Mouse (Mus musculus): ENCODE data around the gene Ly6g5c. TPM values are rescaled to one million over a fixed set of nuclear protein-coding genes. Genes with fewer than 3 reads are reported as not detected.
A peak's percentile ranks its signal among the peaks of the same experiment; 100 is the strongest.

Gene Ly6g5c
- polyA plus RNA-seq, 1 experiment from 2014 or later = not detected

DNA sequence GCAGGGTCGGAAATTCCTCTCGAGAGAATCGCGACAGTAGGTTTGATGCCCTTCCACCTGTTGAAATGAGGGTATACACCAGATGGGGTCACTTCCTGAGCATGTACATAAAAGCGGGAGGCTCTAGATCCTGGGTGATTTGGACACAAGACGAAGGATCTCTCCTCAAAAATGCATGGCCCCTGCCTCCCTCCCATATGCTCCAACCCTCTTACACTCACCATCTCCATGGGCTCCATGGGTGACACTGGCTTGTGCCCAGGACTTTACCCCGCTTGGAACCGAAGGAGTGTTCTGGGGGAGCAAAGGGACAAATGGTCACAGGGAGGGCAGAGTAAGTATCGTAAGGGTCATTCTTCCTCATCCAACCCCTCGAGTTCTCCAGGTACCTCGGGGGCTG lies 53.3 kb downstream of the Ly6g5c start:
- H3K27me3 ChIP-seq (ENCODE audit: insufficient read depth, low read length) = no peaks in the 10 kb centered on the region
- peaks cover 60% of the 10 kb centered on the region for H3K36me3 ChIP-seq (ENCODE audit: insufficient read depth, low read length)
- 72% methylated on average over 11 of the region's 11 CpGs for WGBS
- H3K9me3 ChIP-seq (ENCODE audit: low read length) = no peaks in the 10 kb centered on the region
- H3K27ac ChIP-seq (ENCODE audit: low read length) = no peak overlapping the region
- no peak for ATAC-seq (ENCODE audit: low FRiP score, low TSS enrichment)
- H3K4me1 ChIP-seq (ENCODE audit: insufficient read depth, low read length) = peaks cover 30% of the 10 kb centered on the region
- H3K4me2 ChIP-seq (replicated peaks; ENCODE audit: low read depth, low read length) = no peak overlapping the region
- H3K9ac ChIP-seq (replicated peaks; ENCODE audit: low read length) = peak overlapping the region; percentile 99; the same call in 1 of the 2 replicates
- H3K4me3 ChIP-seq (ENCODE audit: low read length) = peak overlapping the region; percentile 99; the same call in 1 of the 2 replicates

Other genes with a start within 250 kb of the Ly6g5c start
- 15.1 and 17.3 TPM in 2 replicates for gene Cfb, start 245.8 kb upstream of the Ly6g5c start, polyA plus RNA-seq (2015; fragmentation: Nextera tagmentation; extraction: Ambion mirVana)
- gene Zbtb12, start 228.8 kb upstream of the Ly6g5c start, polyA plus RNA-seq (2015; fragmentation: Nextera tagmentation; extraction: Ambion mirVana) = 3.5 and 4.3 TPM in 2 replicates
- not detected in 2 replicates for gene Gm20547, start 226.2 kb upstream of the Ly6g5c start, polyA plus RNA-seq (2015; fragmentation: Nextera tagmentation; extraction: Ambion mirVana)
- gene C2, start 210.0 kb upstream of the Ly6g5c start, polyA plus RNA-seq (2015; fragmentation: Nextera tagmentation; extraction: Ambion mirVana) = 4.6 and 5.7 TPM in 2 replicates
- 89.9 and 92.8 TPM in 2 replicates for gene Ehmt2, start 209.8 kb upstream of the Ly6g5c start, polyA plus RNA-seq (2015; fragmentation: Nextera tagmentation; extraction: Ambion mirVana)
- 17.9 and 18.9 TPM in 2 replicates for gene Slc44a4, start 193.8 kb upstream of the Ly6g5c start, polyA plus RNA-seq (2015; fragmentation: Nextera tagmentation; extraction: Ambion mirVana)
- 50.0 and 54.1 TPM in 2 replicates for gene Neu1, start 177.0 kb upstream of the Ly6g5c start, polyA plus RNA-seq (2015; fragmentation: Nextera tagmentation; extraction: Ambion mirVana)
- gene Hspa1b, start 149.0 kb upstream of the Ly6g5c start, polyA plus RNA-seq (2015; fragmentation: Nextera tagmentation; extraction: Ambion mirVana) = 0.76 and 0.80 TPM in 2 replicates
- gene Gm20481, start 138.4 kb upstream of the Ly6g5c start, polyA plus RNA-seq (2015; fragmentation: Nextera tagmentation; extraction: Ambion mirVana) = not detected in 2 replicates
- gene Hspa1a, start 136.1 kb upstream of the Ly6g5c start, polyA plus RNA-seq (2015; fragmentation: Nextera tagmentation; extraction: Ambion mirVana) = 11.2 and 13.4 TPM in 2 replicates
- 1.0 and 1.3 TPM in 2 replicates for gene Hspa1l, start 135.6 kb upstream of the Ly6g5c start, polyA plus RNA-seq (2015; fragmentation: Nextera tagmentation; extraction: Ambion mirVana)
- gene Lsm2, start 126.4 kb upstream of the Ly6g5c start, polyA plus RNA-seq (2015; fragmentation: Nextera tagmentation; extraction: Ambion mirVana) = 206 and 230 TPM in 2 replicates
- gene Vars, start 107.3 kb upstream of the Ly6g5c start, polyA plus RNA-seq (2015; fragmentation: Nextera tagmentation; extraction: Ambion mirVana) = 132 and 137 TPM in 2 replicates
- 0.21 and 0.31 TPM in 2 replicates for gene Vwa7, start 91.7 kb upstream of the Ly6g5c start, polyA plus RNA-seq (2015; fragmentation: Nextera tagmentation; extraction: Ambion mirVana)
- gene Sapcd1, start 80.3 kb upstream of the Ly6g5c start, polyA plus RNA-seq (2015; fragmentation: Nextera tagmentation; extraction: Ambion mirVana) = 5.7 and 7.1 TPM in 2 replicates
- gene Msh5, start 61.5 kb upstream of the Ly6g5c start, polyA plus RNA-seq (2015; fragmentation: Nextera tagmentation; extraction: Ambion mirVana) = 4.5 and 6.9 TPM in 2 replicates
- 341 and 345 TPM in 2 replicates for gene Clic1, start 58.3 kb upstream of the Ly6g5c start, polyA plus RNA-seq (2015; fragmentation: Nextera tagmentation; extraction: Ambion mirVana)
- 375 and 376 TPM in 2 replicates for gene Ddah2, start 49.2 kb upstream of the Ly6g5c start, polyA plus RNA-seq (2015; fragmentation: Nextera tagmentation; extraction: Ambion mirVana)
- gene Ly6g6c, start 42.9 kb upstream of the Ly6g5c start, polyA plus RNA-seq (2015; fragmentation: Nextera tagmentation; extraction: Ambion mirVana) = not detected in 2 replicates
- 0.49 and 0.52 TPM in 2 replicates for gene Mpig6b, start 42.1 kb upstream of the Ly6g5c start, polyA plus RNA-seq (2015; fragmentation: Nextera tagmentation; extraction: Ambion mirVana)
- gene Ly6g6e, start 31.4 kb upstream of the Ly6g5c start, polyA plus RNA-seq (2015; fragmentation: Nextera tagmentation; extraction: Ambion mirVana) = 1.1 and 2.0 TPM in 2 replicates
- 4.4 and 4.6 TPM in 2 replicates for gene Ly6g6d, start 30.2 kb upstream of the Ly6g5c start, polyA plus RNA-seq (2015; fragmentation: Nextera tagmentation; extraction: Ambion mirVana)
- 0.26 TPM in 1 of 2 replicates, not detected in the other for gene Ly6g6f, start 22.7 kb upstream of the Ly6g5c start, polyA plus RNA-seq (2015; fragmentation: Nextera tagmentation; extraction: Ambion mirVana)
- gene Abhd16a, start 19.0 kb upstream of the Ly6g5c start, polyA plus RNA-seq (2015; fragmentation: Nextera tagmentation; extraction: Ambion mirVana) = 115 and 118 TPM in 2 replicates
- 0.89 and 1.5 TPM in 2 replicates for gene Ly6g5b, start 7.1 kb downstream of the Ly6g5c start, polyA plus RNA-seq (2015; fragmentation: Nextera tagmentation; extraction: Ambion mirVana)
- gene Gpank1, start 13.2 kb downstream of the Ly6g5c start, polyA plus RNA-seq (2015; fragmentation: Nextera tagmentation; extraction: Ambion mirVana) = 22.3 and 23.7 TPM in 2 replicates
- gene Csnk2b, start 13.8 kb downstream of the Ly6g5c start, polyA plus RNA-seq (2015; fragmentation: Nextera tagmentation; extraction: Ambion mirVana) = 293 and 308 TPM in 2 replicates
- 8.5 and 12.0 TPM in 2 replicates for gene D17H6S53E, start 18.1 kb downstream of the Ly6g5c start, polyA plus RNA-seq (2015; fragmentation: Nextera tagmentation; extraction: Ambion mirVana)
- gene Apom, start 23.8 kb downstream of the Ly6g5c start, polyA plus RNA-seq (2015; fragmentation: Nextera tagmentation; extraction: Ambion mirVana) = 22.2 and 27.5 TPM in 2 replicates
- gene Bag6, start 26.9 kb downstream of the Ly6g5c start, polyA plus RNA-seq (2015; fragmentation: Nextera tagmentation; extraction: Ambion mirVana) = 56.4 TPM in 2 replicates
- gene Prrc2a, start 56.6 kb downstream of the Ly6g5c start, polyA plus RNA-seq (2015; fragmentation: Nextera tagmentation; extraction: Ambion mirVana) = 166 and 215 TPM in 2 replicates
- gene Aif1, start 67.8 kb downstream of the Ly6g5c start, polyA plus RNA-seq (2015; fragmentation: Nextera tagmentation; extraction: Ambion mirVana) = 8.3 and 9.2 TPM in 2 replicates
- gene Lst1, start 80.2 kb downstream of the Ly6g5c start, polyA plus RNA-seq (2015; fragmentation: Nextera tagmentation; extraction: Ambion mirVana) = 10.7 and 12.8 TPM in 2 replicates
- gene Ltb, start 86.2 kb downstream of the Ly6g5c start, polyA plus RNA-seq (2015; fragmentation: Nextera tagmentation; extraction: Ambion mirVana) = 0.66 and 1.2 TPM in 2 replicates
- gene Tnf, start 93.7 kb downstream of the Ly6g5c start, polyA plus RNA-seq (2015; fragmentation: Nextera tagmentation; extraction: Ambion mirVana) = 0.15 and 0.28 TPM in 2 replicates
- gene Lta, start 97.1 kb downstream of the Ly6g5c start, polyA plus RNA-seq (2015; fragmentation: Nextera tagmentation; extraction: Ambion mirVana) = 0.13 TPM in 1 of 2 replicates, not detected in the other
- gene Gm16181, start 112.6 kb downstream of the Ly6g5c start, polyA plus RNA-seq (2015; fragmentation: Nextera tagmentation; extraction: Ambion mirVana) = 0.56 and 0.62 TPM in 2 replicates
- gene Atp6v1g2, start 125.4 kb downstream of the Ly6g5c start, polyA plus RNA-seq (2015; fragmentation: Nextera tagmentation; extraction: Ambion mirVana) = 5.8 and 8.5 TPM in 2 replicates
- 11.6 TPM in 2 replicates for gene Nfkbil1, start 127.5 kb downstream of the Ly6g5c start, polyA plus RNA-seq (2015; fragmentation: Nextera tagmentation; extraction: Ambion mirVana)
- 553 and 556 TPM in 2 replicates for gene Ddx39b, start 133.5 kb downstream of the Ly6g5c start, polyA plus RNA-seq (2015; fragmentation: Nextera tagmentation; extraction: Ambion mirVana)
- gene H2-D1, start 154.5 kb downstream of the Ly6g5c start, polyA plus RNA-seq (2015; fragmentation: Nextera tagmentation; extraction: Ambion mirVana) = 73.6 and 87.2 TPM in 2 replicates
- gene H2-Q1, start 212.1 kb downstream of the Ly6g5c start, polyA plus RNA-seq (2015; fragmentation: Nextera tagmentation; extraction: Ambion mirVana) = not detected in 2 replicates
- 0.42 and 0.82 TPM in 2 replicates for gene H2-Q2, start 234.0 kb downstream of the Ly6g5c start, polyA plus RNA-seq (2015; fragmentation: Nextera tagmentation; extraction: Ambion mirVana)